Mouse (Mus musculus): ENCODE data around the gene Vmn2r24. TPM values are rescaled to one million over a fixed set of nuclear protein-coding genes. Genes with fewer than 3 reads are reported as not detected.
"Not testable (repeated sequence)": the region's sequence is repeated elsewhere in the genome, so short reads cannot be mapped to it uniquely, and the experiment has no call there.

The Vmn2r24 gene
- total RNA-seq (2022) = not detected

DNA sequence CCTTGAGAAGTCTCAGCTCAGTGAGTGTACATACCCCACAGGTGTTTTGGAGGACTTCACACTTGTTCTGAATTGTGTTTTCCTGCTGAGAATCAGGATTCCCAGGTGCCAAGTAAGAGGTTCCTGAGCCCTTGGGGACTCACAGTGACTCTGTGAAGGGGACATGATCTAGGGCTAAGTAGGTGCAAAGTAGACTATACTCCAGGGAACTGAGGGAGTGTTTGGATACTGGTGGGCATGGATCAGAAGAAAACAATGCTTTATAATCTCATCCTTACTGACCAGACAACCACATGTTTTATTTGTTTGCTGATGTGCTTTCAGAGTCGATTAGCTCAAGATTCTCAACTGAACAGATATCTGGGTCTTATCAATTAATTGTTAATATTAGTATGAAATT, at the start of gene Vmn2r24:
TSS of gene Vmn2r24 (plus strand) at position 301 of the 400 bp plus-strand sequence.
- no peak for DNase-seq (ENCODE audit: low spot score in 2 of 2)

DNA sequence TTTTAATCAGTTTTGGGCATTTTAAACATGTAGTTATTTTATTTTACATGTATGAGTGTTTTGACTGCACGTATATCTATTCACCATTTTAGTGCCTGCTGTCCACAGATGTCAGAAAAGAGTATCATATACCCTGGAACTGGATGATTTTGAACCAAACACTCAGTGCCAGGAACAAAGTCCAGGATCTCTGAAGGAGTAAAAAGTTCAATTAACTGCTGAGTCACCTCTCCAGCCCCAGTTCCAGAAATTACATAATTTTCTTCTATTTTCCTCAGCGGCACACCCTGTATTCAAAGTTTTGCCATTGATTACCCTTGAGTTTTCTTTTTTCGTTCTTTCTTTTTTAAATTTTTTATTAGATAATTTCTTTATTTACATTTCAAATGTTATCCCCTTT, 8.6 kb upstream of the Vmn2r24 start:
- no peak for DNase-seq (ENCODE audit: low spot score in 2 of 2)

DNA sequence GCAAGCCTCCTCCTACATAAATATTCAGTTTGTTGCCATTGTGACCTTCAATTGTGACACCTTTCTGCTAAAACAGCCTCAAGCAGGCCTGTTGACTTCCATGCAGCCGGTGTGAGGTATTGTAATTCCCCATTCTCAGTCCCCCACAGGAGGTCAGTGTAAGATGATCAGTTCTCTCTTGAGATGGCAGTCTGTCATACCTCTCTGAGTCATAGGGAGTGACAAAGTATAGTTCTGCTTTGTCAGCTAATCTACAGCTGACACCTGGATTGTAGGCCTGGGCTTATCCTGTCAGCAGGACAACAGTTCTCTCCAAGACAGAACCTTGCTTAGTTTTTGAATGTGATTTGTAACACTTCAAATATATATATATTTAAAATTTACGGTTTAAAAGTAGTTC, 6.2 kb downstream of the Vmn2r24 start:
- DNase-seq (ENCODE audit: low spot score in 2 of 2) = no peak

DNA sequence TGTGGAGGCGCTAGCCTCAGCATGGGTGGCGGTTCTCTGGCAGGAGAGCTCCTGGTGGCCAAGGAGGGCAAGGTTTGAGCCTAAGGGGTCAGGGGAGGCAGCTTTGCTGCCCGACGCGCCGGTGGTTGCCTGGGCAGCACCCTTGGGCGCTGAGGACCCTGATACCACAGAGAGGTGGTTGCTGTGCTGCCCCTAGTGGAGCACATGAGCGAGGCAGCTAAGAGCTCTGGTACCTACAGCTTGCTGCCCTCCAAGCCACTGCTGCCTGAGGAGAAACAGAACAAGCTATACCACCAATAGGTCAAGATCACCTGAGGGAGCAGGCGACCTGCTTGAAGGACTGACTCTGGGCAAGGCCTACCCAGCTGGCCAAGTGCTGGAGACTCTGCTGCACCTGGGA, 15.1 kb downstream of the Vmn2r24 start:
- no peak for DNase-seq (ENCODE audit: low spot score in 2 of 2)

DNA sequence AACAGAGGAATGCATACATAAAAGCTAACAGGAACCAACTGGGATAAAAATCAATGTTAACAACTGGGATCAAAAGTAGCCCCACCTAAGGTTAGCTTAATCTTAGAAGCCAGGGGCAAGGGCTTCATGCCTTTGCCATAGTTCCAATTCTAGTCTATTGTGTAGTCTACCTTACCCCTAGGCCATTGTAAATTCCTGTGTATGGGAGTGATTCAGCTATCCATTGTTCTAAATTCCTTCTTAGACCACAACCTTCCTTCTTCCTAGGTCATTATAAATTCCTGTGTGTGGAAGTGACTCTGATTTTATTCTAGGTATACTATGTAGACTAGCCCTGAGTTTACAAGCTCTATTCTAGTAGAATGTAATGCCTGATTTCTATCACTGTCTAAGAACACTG, 31.6 kb downstream of the Vmn2r24 start:
- DNase-seq (ENCODE audit: low spot score in 2 of 2) = not testable (repeated sequence)

DNA sequence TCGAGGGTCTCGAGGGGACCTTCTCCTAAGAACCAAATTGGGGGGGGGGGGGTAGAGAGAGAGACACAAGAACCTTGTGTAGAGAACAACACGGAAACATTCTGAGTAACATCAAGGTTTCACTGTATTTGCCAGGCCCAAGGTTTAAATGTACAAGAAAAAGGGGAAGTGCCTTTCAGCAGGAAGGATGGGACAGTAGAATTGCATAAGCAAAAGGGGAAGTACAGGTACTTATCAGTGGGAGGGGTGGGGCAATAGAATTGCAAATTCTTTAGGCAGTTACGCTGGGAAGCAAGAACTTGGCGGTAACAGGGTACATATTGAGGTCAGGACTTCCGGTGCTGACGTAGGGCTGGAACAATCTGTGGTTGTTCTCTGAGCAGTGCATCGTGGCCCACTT, 41.3 kb downstream of the Vmn2r24 start:
- no peak for DNase-seq (ENCODE audit: low spot score in 2 of 2)

DNA sequence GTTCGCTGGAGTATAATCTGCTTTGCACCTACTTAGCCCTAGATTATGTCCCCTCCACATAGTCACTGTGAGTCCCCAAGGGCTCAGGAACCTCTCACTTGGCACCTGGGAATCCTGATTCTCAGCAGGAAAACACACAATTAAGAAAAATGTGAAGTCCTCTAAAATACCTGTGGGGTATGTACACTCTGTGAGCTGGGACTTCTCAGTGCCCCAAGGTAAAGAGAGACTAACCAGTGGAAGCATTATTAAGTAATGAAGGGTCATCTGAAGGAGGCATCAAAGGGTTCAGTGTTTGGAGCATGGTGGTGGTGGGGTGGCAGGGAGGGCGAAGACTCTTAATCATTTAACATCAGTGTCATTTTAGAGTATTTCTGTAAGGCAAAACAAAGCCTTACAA, 74.7 kb downstream of the Vmn2r24 start, which contains the start of gene Vmn2r25:
TSS of gene Vmn2r25 (minus strand) at position 101 of the 400 bp plus-strand sequence.
- not testable (repeated sequence) for DNase-seq (ENCODE audit: low spot score in 2 of 2)

Other genes with a start within 250 kb of the Vmn2r24 start
- not detected for gene Vmn2r21, start 245.5 kb upstream of the Vmn2r24 start, total RNA-seq (2022)
- not detected for gene Vmn2r22, start 128.2 kb upstream of the Vmn2r24 start, total RNA-seq (2022)
- not detected for gene Vmn2r23, start 76.2 kb upstream of the Vmn2r24 start, total RNA-seq (2022)
- gene Vmn2r25, start 74.6 kb downstream of the Vmn2r24 start, total RNA-seq (2022) = not detected
- gene Vmn2r26, start 245.7 kb downstream of the Vmn2r24 start, total RNA-seq (2022) = under 1 TPM in 1 of 4 experiments, not detected in 3; 0.03 TPM

All from gastrocnemius, adult 8-10 months (tissue).